Comparison of ENCODE assay signal across 25 mouse cellular contexts in genomic region chr5:96608036-96608435, GRCm38 (mm10).
A peak's percentile ranks its signal among the peaks of the same experiment; 100 is the strongest.
DNase-seq lines count a peak whose midpoint lies in the region; ATAC-seq and TF ChIP-seq lines count a peak whose summit lies in the region.
"Had no signal": no experiment of that assay in that cellular context is flagged by ENCODE, and none has a peak within 500 bp of the region (broad histone marks: within the 10 kb centered on the region; RNA-seq: fewer than 3 reads in every experiment).

No protein-coding gene starts in this region.

- H3K9ac ChIP-seq in forebrain, embryonic 13.5 days: no peak overlapping the region
- H3K9ac ChIP-seq: embryonic facial prominence, embryonic 13.5 days; forebrain, embryonic 12.5 days; heart, embryonic 13.5 days; hindbrain, embryonic 12.5 days; kidney, embryonic 15.5 days; midbrain, embryonic 15.5 days; neural tube, embryonic 13.5 days had no signal

- H3K4me1 ChIP-seq in forebrain, embryonic 13.5 days: no peaks in the 10 kb centered on the region
- H3K4me1 ChIP-seq: forebrain, embryonic 12.5 days; heart, embryonic 13.5 days; hindbrain, embryonic 12.5 days; midbrain, embryonic 15.5 days; neural tube, embryonic 13.5 days had no signal

- H3K27me3 ChIP-seq in forebrain, embryonic 13.5 days: no peaks in the 10 kb centered on the region
- H3K27me3 ChIP-seq: embryonic facial prominence, embryonic 13.5 days; forebrain, embryonic 12.5 days; heart, embryonic 13.5 days; hindbrain, embryonic 12.5 days; kidney, embryonic 15.5 days; midbrain, embryonic 15.5 days; neural tube, embryonic 13.5 days had no signal

- WGBS in forebrain, embryonic 13.5 days: 85% methylated on average over 5 of the region's 5 CpGs

- no peak overlapping the region for H3K4me3 ChIP-seq in layer of hippocampus, adult 2 months
- H3K4me3 ChIP-seq in forebrain, embryonic 13.5 days: no peak overlapping the region
- H3K4me3 ChIP-seq: embryonic facial prominence, embryonic 13.5 days; erythroblast, embryonic 14.5 days; forebrain, embryonic 12.5 days; heart, embryonic 13.5 days; hindbrain, embryonic 12.5 days; kidney, embryonic 15.5 days; midbrain, embryonic 15.5 days; myocyte; neural tube, embryonic 13.5 days had no signal

- TF ChIP-seq CTCF in layer of hippocampus, adult 2 months (conservative IDR thresholded peaks at IDR 0.05): no peak

- no peaks in the 10 kb centered on the region for H3K9me3 ChIP-seq in forebrain, embryonic 13.5 days (replicated peaks)
- H3K9me3 ChIP-seq: embryonic facial prominence, embryonic 13.5 days; forebrain, embryonic 12.5 days; heart, embryonic 13.5 days; hindbrain, embryonic 12.5 days; kidney, embryonic 15.5 days; midbrain, embryonic 15.5 days; neural tube, embryonic 13.5 days had no signal

- H3K36me3 ChIP-seq in forebrain, embryonic 13.5 days (ENCODE audit: poor library complexity, severe bottlenecking): no peaks in the 10 kb centered on the region
- H3K36me3 ChIP-seq: embryonic facial prominence, embryonic 13.5 days; forebrain, embryonic 12.5 days; heart, embryonic 13.5 days; hindbrain, embryonic 12.5 days; midbrain, embryonic 15.5 days; neural tube, embryonic 13.5 days had no signal

- no peak overlapping the region for H3K27ac ChIP-seq in layer of hippocampus, adult 2 months
- H3K27ac ChIP-seq in forebrain, embryonic 13.5 days: no peak overlapping the region
- H3K27ac ChIP-seq: embryonic facial prominence, embryonic 13.5 days; forebrain, embryonic 12.5 days; heart, embryonic 13.5 days; hindbrain, embryonic 12.5 days; midbrain, embryonic 15.5 days; neural tube, embryonic 13.5 days had no signal

- intact Hi-C loops in left cerebral cortex, postnatal 4 days (cut with DNase I): no loop called here

- H3K4me2 ChIP-seq in forebrain, embryonic 13.5 days: no peak overlapping the region
- H3K4me2 ChIP-seq: embryonic facial prominence, embryonic 13.5 days; forebrain, embryonic 12.5 days; heart, embryonic 13.5 days; hindbrain, embryonic 12.5 days; kidney, embryonic 15.5 days; midbrain, embryonic 15.5 days; neural tube, embryonic 13.5 days had no signal

- ATAC-seq in forebrain, embryonic 13.5 days: no peak
- ATAC-seq: intestine, postnatal 0 days; midbrain, embryonic 15.5 days had no signal

- peak; percentile 6 to 35 for DNase-seq in left cerebral cortex, adult 18-20 months (ENCODE audit: low spot score in 2 of 2)
- DNase-seq in left cerebral cortex, postnatal 4 days: no peak
- peak; percentile 14 to 37 for DNase-seq in layer of hippocampus, adult 2 months (ENCODE audit: low spot score in 2 of 2)
- peak; percentile 53 for DNase-seq in layer of hippocampus, adult 9-11 months
- peak; percentile 16 to 39 for DNase-seq in right cerebral cortex, postnatal 36 days (ENCODE audit: low spot score in 2 of 2)
- no peak for DNase-seq in cerebellum, adult 9-11 months
- DNase-seq: adrenal gland, adult 2 months; cerebellum, adult 11-12 months; cerebellum, postnatal 14 days; gastrocnemius, postnatal 14 days; heart, adult 18-20 months; heart, postnatal 14 days; lung, postnatal 4 days; thymus, postnatal 14 days had no signal

Comparison
In these comparisons a context has a peak if more than half of its experiments do, and no peak if none do; other contexts are left out.
1. DNase-seq: peak in left cerebral cortex, adult 18-20 months (2 of 2), layer of hippocampus, adult 2 months (2 of 2), layer of hippocampus, adult 9-11 months (single experiment) and right cerebral cortex, postnatal 36 days (2 of 2); none in left cerebral cortex, postnatal 4 days (single experiment) and cerebellum, adult 9-11 months (single experiment).